Mouse (Mus musculus) liver, embryonic 14.5 days (tissue): ENCODE measurements at regions not wholly inside any gene's neighbourhood (a gene's known extent, or its start where the extent isn't known, plus 50 kb on each side); places are given as distances from the start of the nearest gene placed in this dataset.

Experiments used
- CTCF ChIP-seq: IDR thresholded peaks from 2 replicates; pipeline ENCODE4 v1.5.1; 2016; ENCODE audit warnings: antibody characterized with exemption, low read depth, control low read depth
- EP300 ChIP-seq: IDR thresholded peaks from 2 replicates; pipeline ENCODE4 v1.6.1; 2016; ENCODE audit warnings: antibody characterized with exemption, low read depth

DNA sequence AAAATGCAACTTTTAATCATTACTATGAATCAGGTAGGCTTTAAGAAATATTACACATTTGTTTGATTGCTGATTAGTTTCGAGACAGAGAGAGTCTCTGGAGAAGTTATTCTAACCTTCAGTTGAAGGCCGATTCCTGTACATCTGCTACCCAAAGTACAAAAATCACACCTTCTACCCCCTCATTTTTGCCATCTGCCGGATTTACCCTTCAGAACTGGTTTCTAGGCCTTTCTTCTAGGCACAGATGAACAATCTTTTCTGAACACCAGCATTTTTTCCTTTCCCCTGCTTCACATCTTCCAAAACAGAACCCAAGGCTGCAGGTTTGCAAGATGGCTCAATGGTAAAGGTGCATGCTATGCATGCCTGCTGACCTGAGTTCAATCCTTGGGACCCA lies 72.8 kb upstream of the Eepd1 start:
- TF ChIP-seq CTCF (no peak), EP300 (no peak)
